Mouse (Mus musculus): ENCODE data around the gene 1700019D03Rik. TPM values are rescaled to one million over a fixed set of nuclear protein-coding genes. Genes with fewer than 3 reads are reported as not detected.

The 1700019D03Rik gene
- 1.3 TPM in 1 of 2 replicates, not detected in the other for polyA plus RNA-seq (2012; ENCODE audit: insufficient read depth, low replicate concordance)

- Histone ChIP-seq H3K36me3 (replicated peaks; ENCODE audit: low read length) (no peaks in the 10 kb centered on the region), H3K4me1 (no peaks in the 10 kb centered on the region), H3K4me3 (replicated peaks) (no peak within 1 kb of the TSS), H3K27me3 (replicated peaks) (peaks cover 4% of the 10 kb centered on the region), H3K9me3 (no peaks in the 10 kb centered on the region)
- no peak for TF ChIP-seq GATA1 (IDR thresholded peaks at IDR 0.05; ENCODE audit: borderline replicate concordance, low read length)
- TF ChIP-seq FLI1 (IDR thresholded peaks at IDR 0.05; ENCODE audit: low read length), result no peak
Measured at GRCm38 (mm10) chr1:53020079-53020478, at the start of gene 1700019D03Rik. Gene 1700019D03Rik, minus strand, starts transcription at chr1:53020179.

- TF ChIP-seq FLI1 (IDR thresholded peaks at IDR 0.05; ENCODE audit: low read length) (no peak), GATA1 (IDR thresholded peaks at IDR 0.05; ENCODE audit: borderline replicate concordance, low read length) (no peak)
- Histone ChIP-seq H3K4me1 (peaks cover 28% of the 10 kb centered on the region), H3K27me3 (replicated peaks) (no peaks in the 10 kb centered on the region), H3K9me3 (no peaks in the 10 kb centered on the region), H3K36me3 (replicated peaks; ENCODE audit: low read length) (no peaks in the 10 kb centered on the region), H3K4me3 (replicated peaks) (no peak overlapping the region)
Measured at GRCm38 (mm10) chr1:53063921-53064320, 43.9 kb upstream of the 1700019D03Rik start.

DNA sequence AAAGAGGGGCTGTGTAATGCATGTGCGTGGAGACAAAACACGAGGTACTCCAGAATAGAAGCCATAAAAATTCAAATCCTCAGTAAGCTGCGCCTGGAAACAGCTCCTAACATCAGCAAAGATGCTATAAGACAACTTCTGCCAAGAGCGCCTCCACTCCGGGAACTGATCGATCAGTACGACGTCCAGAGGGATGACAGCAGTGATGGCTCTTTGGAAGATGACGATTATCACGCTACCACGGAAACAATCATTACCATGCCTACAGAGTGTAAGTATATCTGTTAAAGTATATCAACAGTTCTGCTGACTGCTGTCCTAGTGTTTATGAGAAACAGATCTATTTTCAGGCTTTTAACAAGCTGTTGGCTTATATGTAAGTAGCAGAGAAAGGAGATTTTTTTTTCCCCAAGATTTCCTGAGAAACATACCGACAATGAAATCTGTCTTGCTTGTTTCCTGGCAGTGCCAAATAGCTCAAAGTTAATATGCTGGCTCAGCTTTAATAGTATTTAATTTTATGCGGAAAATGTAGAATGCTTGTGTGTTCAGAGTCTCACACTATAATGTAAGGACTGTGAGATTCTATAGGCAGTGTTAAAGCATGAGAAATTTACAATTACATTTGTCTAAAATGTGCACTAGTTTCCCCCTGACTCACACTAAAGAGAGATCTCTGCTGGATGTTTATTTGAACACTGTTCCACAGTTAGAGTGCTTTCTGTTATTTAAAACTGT, 42.1 kb upstream of the 1700019D03Rik start:
- H3K4me3 ChIP-seq (replicated peaks), result no peak overlapping the region
- H3K9me3 ChIP-seq, result no peaks in the 10 kb centered on the region
- no peaks in the 10 kb centered on the region for H3K36me3 ChIP-seq (replicated peaks; ENCODE audit: low read length)
- no peaks in the 10 kb centered on the region for H3K27me3 ChIP-seq (replicated peaks)
- TF ChIP-seq GATA1 (IDR thresholded peaks at IDR 0.05; ENCODE audit: borderline replicate concordance, low read length) (no peak), FLI1 (IDR thresholded peaks at IDR 0.05; ENCODE audit: low read length) (no peak)
- peaks cover 19% of the 10 kb centered on the region for H3K4me1 ChIP-seq

GRCm38 (mm10) chr1:53061340-53061739, 41.4 kb upstream of the 1700019D03Rik start, which contains the start of gene Mstn:
Gene Mstn, plus strand, starts transcription at chr1:53061640.
- no peaks in the 10 kb centered on the region for H3K27me3 ChIP-seq (replicated peaks)
- H3K9me3 ChIP-seq, result no peaks in the 10 kb centered on the region
- H3K4me1 ChIP-seq, result peaks cover 23% of the 10 kb centered on the region
- H3K4me3 ChIP-seq (replicated peaks), result no peak within 1 kb of the TSS
- TF ChIP-seq FLI1 (IDR thresholded peaks at IDR 0.05; ENCODE audit: low read length), result no peak
- no peak for TF ChIP-seq GATA1 (IDR thresholded peaks at IDR 0.05; ENCODE audit: borderline replicate concordance, low read length)
- peaks cover 2% of the 10 kb centered on the region for H3K36me3 ChIP-seq (replicated peaks; ENCODE audit: low read length)

- H3K4me3 ChIP-seq (replicated peaks), result no peak overlapping the region
- H3K36me3 ChIP-seq (replicated peaks; ENCODE audit: low read length), result peaks cover 2% of the 10 kb centered on the region
- no peaks in the 10 kb centered on the region for H3K27me3 ChIP-seq (replicated peaks)
- TF ChIP-seq FLI1 (IDR thresholded peaks at IDR 0.05; ENCODE audit: low read length) (no peak), GATA1 (IDR thresholded peaks at IDR 0.05; ENCODE audit: borderline replicate concordance, low read length) (no peak)
- no peaks in the 10 kb centered on the region for H3K9me3 ChIP-seq
- H3K4me1 ChIP-seq, result peaks cover 31% of the 10 kb centered on the region
Measured at GRCm38 (mm10) chr1:53060499-53060898, 40.5 kb upstream of the 1700019D03Rik start.

DNA sequence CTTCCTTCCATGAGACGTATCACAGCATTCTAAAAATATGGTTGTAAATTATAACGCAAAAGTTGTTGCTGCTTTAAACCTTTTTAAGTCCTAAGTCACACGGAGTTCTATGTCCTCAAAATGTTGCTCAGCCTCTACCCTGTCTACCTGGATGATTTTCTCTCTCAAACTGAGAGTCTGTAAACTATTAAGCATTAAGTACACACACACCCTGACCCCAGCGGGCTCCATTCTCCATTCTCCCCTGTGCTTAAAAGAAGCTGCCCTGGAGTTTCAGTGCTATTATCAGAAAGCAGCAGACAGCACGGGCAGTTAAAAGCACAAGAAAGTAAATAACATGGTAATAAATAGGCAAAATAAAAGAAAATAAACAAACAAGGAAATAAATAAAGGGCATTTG, 39.1 kb upstream of the 1700019D03Rik start:
- Histone ChIP-seq H3K4me3 (replicated peaks) (no peak overlapping the region), H3K4me1 (peaks cover 31% of the 10 kb centered on the region), H3K27me3 (replicated peaks) (no peaks in the 10 kb centered on the region), H3K36me3 (replicated peaks; ENCODE audit: low read length) (peaks cover 2% of the 10 kb centered on the region), H3K9me3 (no peaks in the 10 kb centered on the region)
- no peak for TF ChIP-seq FLI1 (IDR thresholded peaks at IDR 0.05; ENCODE audit: low read length)
- TF ChIP-seq GATA1 (IDR thresholded peaks at IDR 0.05; ENCODE audit: borderline replicate concordance, low read length), result no peak

- Histone ChIP-seq H3K4me1 (peaks cover 28% of the 10 kb centered on the region), H3K27me3 (replicated peaks) (peaks cover 2% of the 10 kb centered on the region), H3K4me3 (replicated peaks) (no peak overlapping the region), H3K36me3 (replicated peaks; ENCODE audit: low read length) (peaks cover 2% of the 10 kb centered on the region), H3K9me3 (no peaks in the 10 kb centered on the region)
- TF ChIP-seq FLI1 (IDR thresholded peaks at IDR 0.05; ENCODE audit: low read length), result no peak
- TF ChIP-seq GATA1 (IDR thresholded peaks at IDR 0.05; ENCODE audit: borderline replicate concordance, low read length), result no peak
Measured at GRCm38 (mm10) chr1:53053087-53054022, 33.4 kb upstream of the 1700019D03Rik start.

- Histone ChIP-seq H3K4me3 (replicated peaks) (no peak overlapping the region), H3K9me3 (no peaks in the 10 kb centered on the region), H3K4me1 (peaks cover 14% of the 10 kb centered on the region), H3K27me3 (replicated peaks) (peaks cover 2% of the 10 kb centered on the region), H3K36me3 (replicated peaks; ENCODE audit: low read length) (no peaks in the 10 kb centered on the region)
- TF ChIP-seq GATA1 (IDR thresholded peaks at IDR 0.05; ENCODE audit: borderline replicate concordance, low read length) (no peak), FLI1 (IDR thresholded peaks at IDR 0.05; ENCODE audit: low read length) (no peak)
Measured at GRCm38 (mm10) chr1:53049763-53050427, 29.9 kb upstream of the 1700019D03Rik start.

DNA sequence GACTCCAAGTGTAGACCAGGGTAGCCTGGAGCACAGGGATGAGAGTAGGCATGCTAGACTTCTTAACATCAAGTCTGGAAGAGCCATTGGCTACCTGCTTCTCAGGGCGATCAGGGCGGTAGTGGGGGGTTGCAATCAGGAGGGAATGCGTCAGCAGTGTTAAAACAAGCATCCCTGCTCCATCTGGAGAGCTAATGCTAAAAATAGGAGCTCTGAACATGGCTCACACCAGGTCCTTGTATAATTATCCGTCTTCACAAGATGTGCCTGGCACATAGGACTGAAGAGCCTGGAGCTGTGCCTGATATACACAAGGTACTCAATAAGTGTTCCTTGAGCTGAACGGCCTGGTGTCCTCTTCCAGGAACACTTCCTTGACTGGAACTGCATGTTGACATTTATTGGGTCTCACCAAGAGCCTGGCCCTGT, 17.5 kb upstream of the 1700019D03Rik start:
- no peaks in the 10 kb centered on the region for H3K36me3 ChIP-seq (replicated peaks; ENCODE audit: low read length)
- H3K4me1 ChIP-seq, result peaks cover 5% of the 10 kb centered on the region; the same call in 1 of the 2 replicates
- no peak overlapping the region for H3K4me3 ChIP-seq (replicated peaks)
- peaks cover 1% of the 10 kb centered on the region for H3K27me3 ChIP-seq (replicated peaks)
- TF ChIP-seq FLI1 (IDR thresholded peaks at IDR 0.05; ENCODE audit: low read length) (no peak), GATA1 (IDR thresholded peaks at IDR 0.05; ENCODE audit: borderline replicate concordance, low read length) (no peak)
- no peaks in the 10 kb centered on the region for H3K9me3 ChIP-seq

All from megakaryocyte, embryonic 14.5 days (primary cell).